Mouse (Mus musculus): ENCODE results near the gene Mettl16. TPM values are rescaled to one million over a fixed set of nuclear protein-coding genes. Genes with fewer than 3 reads are reported as not detected.

The Mettl16 gene
- polyA plus RNA-seq (2017; shearing (Covaris generic)) = 31.3 TPM

GRCm38 (mm10) chr11:74770595-74771207, at the start of gene Mettl16:
Gene Mettl16, plus strand, starts transcription at chr11:74770830.

GRCm38 (mm10) chr11:74724235-74724791, 46.3 kb upstream of the Mettl16 start, which contains the start of gene Pafah1b1:
Gene Pafah1b1, minus strand, starts transcription at chr11:74724670.

DNA sequence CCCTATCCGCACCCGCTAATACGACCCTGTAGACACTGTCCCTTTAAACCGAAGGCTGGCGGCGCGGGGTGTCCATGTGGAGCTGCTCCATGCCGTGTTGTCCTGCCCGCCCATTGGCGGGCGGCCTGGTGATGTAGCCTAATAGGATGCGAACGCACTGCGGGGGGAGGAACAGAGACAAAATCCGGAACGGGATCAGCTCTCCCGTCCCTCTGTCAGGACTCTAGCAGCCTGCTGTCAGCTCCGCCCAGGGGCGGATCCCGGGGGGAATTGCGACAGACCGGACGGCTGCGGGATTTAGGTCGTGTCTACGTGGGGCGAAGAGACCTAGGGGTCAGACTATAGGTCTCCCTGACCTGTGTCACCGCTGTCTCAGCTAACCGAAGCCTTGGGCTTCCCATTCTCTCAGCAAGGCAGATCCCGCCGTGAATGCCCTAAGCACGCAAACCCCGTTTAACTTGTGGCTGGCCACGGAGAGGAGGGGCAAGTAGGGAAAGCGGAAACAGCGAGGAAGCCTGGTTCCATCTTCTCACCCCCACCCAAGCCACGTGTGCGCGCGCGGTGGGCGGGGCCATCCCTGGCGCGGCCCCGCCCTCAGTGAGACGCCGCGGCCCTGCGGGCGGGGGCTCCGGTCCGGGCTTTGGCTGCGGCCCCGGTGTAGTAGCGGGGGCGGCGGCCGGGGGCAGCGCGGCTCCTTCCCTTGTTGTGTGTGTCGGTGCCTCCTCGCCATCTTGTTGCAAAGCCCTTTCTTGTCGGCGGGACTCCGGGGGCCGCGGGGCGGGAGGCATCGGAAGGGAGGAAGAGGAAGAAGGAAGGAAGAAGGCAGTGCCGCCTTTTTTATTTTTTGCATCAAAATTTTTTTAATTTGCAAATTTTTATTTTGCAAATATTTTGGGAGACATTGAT, 59.9 kb downstream of the Mettl16 start, which contains the start of gene Mnt:
Mnt (plus strand) TSS at position 665 of the 906 bp plus-strand sequence.

Other genes starting within 250 kb of the Mettl16 start
- 11.7 TPM for gene Rap1gap2, start 159.9 kb upstream of the Mettl16 start, polyA plus RNA-seq (2017; shearing (Covaris generic))
- not detected for gene Ccdc92b, start 151.2 kb upstream of the Mettl16 start, polyA plus RNA-seq (2017; shearing (Covaris generic))
- gene Cluh, start 121.3 kb upstream of the Mettl16 start, polyA plus RNA-seq (2017; shearing (Covaris generic)) = 28.2 TPM
- gene Pafah1b1, start 46.2 kb upstream of the Mettl16 start, polyA plus RNA-seq (2017; shearing (Covaris generic)) = 103 TPM
- 18.8 TPM for gene Mnt, start 60.1 kb downstream of the Mettl16 start, polyA plus RNA-seq (2017; shearing (Covaris generic))
- gene Sgsm2, start 126.2 kb downstream of the Mettl16 start, polyA plus RNA-seq (2017; shearing (Covaris generic)) = 3.6 TPM
- gene Tsr1, start 127.2 kb downstream of the Mettl16 start, polyA plus RNA-seq (2017; shearing (Covaris generic)) = 40.9 TPM
- gene Smg6, start 155.0 kb downstream of the Mettl16 start, polyA plus RNA-seq (2017; shearing (Covaris generic)) = 28.6 TPM
- 3.6 TPM for gene Srr, start 155.1 kb downstream of the Mettl16 start, polyA plus RNA-seq (2017; shearing (Covaris generic))

Measured in effector memory CD4-positive, alpha-beta T cell, adult 5 months (primary cell).